Mouse (Mus musculus) left cerebral cortex, adult 8-10 months (tissue): Measurements from ENCODE around the gene Cma1. TPM values are rescaled to one million over a fixed set of nuclear protein-coding genes. Genes with fewer than 3 reads are reported as not detected.

Experiments used
- total RNA-seq, 4 experiments: library from RNA; stranded (reverse); gene quantifications; 2 replicates each; pipeline ENCODE4 v1.2.4; 2022

The Cma1 gene
- total RNA-seq, 4 experiments from 2014 or later: not detected

Other genes with a start within 250 kb of the Cma1 start
- 1 to 10 TPM in 2 of 4 experiments, not detected in 2; 1.1 to 1.4 TPM for gene Tgm1, start 230.7 kb downstream of the Cma1 start, total RNA-seq
- gene Rabggta, start 222.4 kb downstream of the Cma1 start, total RNA-seq: 10 to 100 TPM; 52.2 to 54.7 (median 54.0) TPM
- gene Dhrs1, start 199.0 kb downstream of the Cma1 start, total RNA-seq: 100 to 1,000 TPM in 2 of 4 experiments, 10 to 100 TPM in 2; 86.1 to 119 (median 97.8) TPM
- gene Nop9, start 199.0 kb downstream of the Cma1 start, total RNA-seq: 10 to 100 TPM in 3 of 4 experiments, 1 to 10 TPM in 1; 9.7 to 11.8 (median 11.0) TPM
- gene Cideb, start 186.2 kb downstream of the Cma1 start, total RNA-seq: 1 to 10 TPM; 1.5 to 3.1 (median 2.4) TPM
- under 1 TPM; 0.21 to 0.28 (median 0.25) TPM for gene Ltb4r2, start 183.2 kb downstream of the Cma1 start, total RNA-seq
- under 1 TPM in 3 of 4 experiments, not detected in 1; 0.26 to 0.65 (median 0.53) TPM for gene Ltb4r1, start 178.7 kb downstream of the Cma1 start, total RNA-seq
- 1 to 10 TPM; 3.3 to 6.2 (median 4.7) TPM for gene Adcy4, start 160.6 kb downstream of the Cma1 start, total RNA-seq
- under 1 TPM in 2 of 4 experiments, not detected in 2; 0.73 to 0.98 TPM for gene Ripk3, start 155.8 kb downstream of the Cma1 start, total RNA-seq
- gene Nfatc4, start 121.5 kb downstream of the Cma1 start, total RNA-seq: 1 to 10 TPM; 1.0 to 2.7 (median 2.1) TPM
- 10 to 100 TPM in 2 of 4 experiments, 1 to 10 TPM in 2; 7.3 to 13.3 (median 11.3) TPM for gene Nynrin, start 90.7 kb downstream of the Cma1 start, total RNA-seq
- gene Cbln3, start 60.3 kb downstream of the Cma1 start, total RNA-seq: under 1 TPM; 0.09 to 0.52 (median 0.23) TPM
- 10 to 100 TPM; 12.7 to 15.8 (median 13.0) TPM for gene Khnyn, start 59.7 kb downstream of the Cma1 start, total RNA-seq
- gene Sdr39u1, start 44.4 kb downstream of the Cma1 start, total RNA-seq: 100 to 1,000 TPM; 101 to 123 (median 111) TPM
- gene Cma2, start 6.3 kb upstream of the Cma1 start, total RNA-seq: not detected
- gene Mcpt1, start 73.3 kb upstream of the Cma1 start, total RNA-seq: not detected
- gene Mcpt9, start 85.8 kb upstream of the Cma1 start, total RNA-seq: not detected
- gene Mcpt2, start 97.4 kb upstream of the Cma1 start, total RNA-seq: not detected
- not detected for gene Mcpt4, start 117.6 kb upstream of the Cma1 start, total RNA-seq
- gene Mcpt8, start 140.6 kb upstream of the Cma1 start, total RNA-seq: not detected
- gene Ctsg, start 157.9 kb upstream of the Cma1 start, total RNA-seq: not detected
- not detected for gene Gzme, start 175.9 kb upstream of the Cma1 start, total RNA-seq
- gene Gzmd, start 187.9 kb upstream of the Cma1 start, total RNA-seq: not detected
- gene Gzmg, start 214.9 kb upstream of the Cma1 start, total RNA-seq: not detected
- not detected for gene Gzmn, start 229.9 kb upstream of the Cma1 start, total RNA-seq